Mouse (Mus musculus) stomach, embryonic 16.5 days (tissue): Measurements from ENCODE around the gene Mymx. TPM values are rescaled to one million over a fixed set of nuclear protein-coding genes. Genes with fewer than 3 reads are reported as not detected.
A peak's percentile ranks its signal among the peaks of the same experiment; 100 is the strongest.

Experiments
- ATAC-seq: fragments of 200-750 bp; cut with Nextera tagmentation; 2 replicates; pipeline ENCODE4 v1.8.0; 2017; ENCODE audit warnings: moderate number of reproducible peaks, moderate TSS enrichment; ENCODE audit not compliant: insufficient read depth, low FRiP score
- H3K27ac ChIP-seq: fragments of 300-500 bp; sonication (generic); 2 replicates; pipeline ENCODE4 v1.5.1; 2014; ENCODE audit warnings: low read length
- H3K27me3 ChIP-seq: fragments of 300-500 bp; sonication (generic); 2 replicates; pipeline ENCODE4 v1.6.1; 2014; ENCODE audit warnings: low read length, control low read depth, mixed read lengths; ENCODE audit not compliant: control insufficient read depth, insufficient read depth
- H3K36me3 ChIP-seq: fragments of 300-500 bp; sonication (generic); 2 replicates; pipeline ENCODE4 v1.6.1; 2014; ENCODE audit warnings: low read length; ENCODE audit not compliant: control insufficient read depth, insufficient read depth
- H3K4me1 ChIP-seq: fragments of 300-500 bp; sonication (generic); 2 replicates; pipeline ENCODE4 v1.6.1; 2014; ENCODE audit warnings: low read length, control low read depth, mixed read lengths; ENCODE audit not compliant: control insufficient read depth, insufficient read depth
- H3K4me2 ChIP-seq: fragments of 300-500 bp; sonication (generic); 2 replicates; pipeline ENCODE4 v1.6.1; 2014; ENCODE audit warnings: low read depth, low read length, mixed read lengths
- H3K4me3 ChIP-seq: fragments of 300-500 bp; sonication (generic); replicated peaks from 2 replicates; pipeline ENCODE4 v1.5.1; 2014; ENCODE audit warnings: mild to moderate bottlenecking, low read length
- H3K9ac ChIP-seq: fragments of 300-500 bp; sonication (generic); 2 replicates; pipeline ENCODE4 v1.6.1; 2014; ENCODE audit warnings: low read length
- H3K9me3 ChIP-seq: fragments of 300-500 bp; sonication (generic); replicated peaks from 2 replicates; pipeline ENCODE4 v1.6.1; 2016; ENCODE audit warnings: low read length, control low read depth; ENCODE audit not compliant: control insufficient read depth
- WGBS: fragments of 180-500 bp; shearing (Covaris S2); extraction: QIAGEN DNeasy Blood & Tissue Kit; methylation state at CpG from one replicate; pipeline ENCODE4 v1.1.7; 2014; 5-methylcytosine and 5-hydroxymethylcytosine counted together
- polyA plus RNA-seq: library from polyadenylated mRNA; unstranded; fragments of >200 nt; fragmentation: Nextera tagmentation; extraction: Ambion mirVana; gene quantifications from 2 replicates; pipeline ENCODE4 v1.2.1, GENCODE M21; 2015

The Mymx gene
- polyA plus RNA-seq, 1 experiment from 2014 or later, result 3.5 TPM

- Histone ChIP-seq H3K9ac (peak overlapping the region; percentile 71), H3K4me1 (peaks cover 62% of the 10 kb centered on the region), H3K4me3 (peak overlapping the region; percentile 54), H3K27me3 (no peaks in the 10 kb centered on the region), H3K27ac (no peak overlapping the region), H3K36me3 (no peaks in the 10 kb centered on the region), H3K9me3 (no peaks in the 10 kb centered on the region), H3K4me2 (peak overlapping the region; percentile 85)
- WGBS, result 45% methylated on average over 8 of the region's 8 CpGs
- no peak for ATAC-seq
Measured at GRCm38 (mm10) chr17:45594195-45594594, 7.7 kb downstream of the Mymx start.

DNA sequence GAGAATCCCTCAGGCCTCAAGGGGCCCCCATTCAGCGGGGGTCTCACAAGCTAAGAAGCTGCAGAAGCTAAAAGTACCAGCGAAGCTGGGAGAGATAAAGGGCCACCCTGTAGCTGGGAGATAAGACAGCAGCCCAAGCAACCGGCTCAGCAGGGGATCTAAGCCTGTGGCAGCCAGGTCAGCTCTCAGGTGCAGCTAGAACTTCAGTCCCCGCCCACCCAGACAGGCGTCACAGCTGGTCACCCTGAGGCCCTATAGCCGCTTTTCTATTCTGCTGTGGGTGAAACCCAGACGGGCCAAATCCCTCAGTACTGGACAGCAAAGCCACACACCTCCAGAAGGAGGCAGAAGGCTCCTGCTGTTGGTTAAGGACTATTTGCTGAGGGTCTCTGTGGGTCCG lies 8.4 kb downstream of the Mymx start:
- Histone ChIP-seq H3K4me3 (0 out of 2 replicates have a peak overlapping the region, but pooled peaks have one; percentile 0), H3K9ac (peak overlapping the region; percentile 63)
- WGBS, result 35% methylated on average over 8 of the region's 8 CpGs

DNA sequence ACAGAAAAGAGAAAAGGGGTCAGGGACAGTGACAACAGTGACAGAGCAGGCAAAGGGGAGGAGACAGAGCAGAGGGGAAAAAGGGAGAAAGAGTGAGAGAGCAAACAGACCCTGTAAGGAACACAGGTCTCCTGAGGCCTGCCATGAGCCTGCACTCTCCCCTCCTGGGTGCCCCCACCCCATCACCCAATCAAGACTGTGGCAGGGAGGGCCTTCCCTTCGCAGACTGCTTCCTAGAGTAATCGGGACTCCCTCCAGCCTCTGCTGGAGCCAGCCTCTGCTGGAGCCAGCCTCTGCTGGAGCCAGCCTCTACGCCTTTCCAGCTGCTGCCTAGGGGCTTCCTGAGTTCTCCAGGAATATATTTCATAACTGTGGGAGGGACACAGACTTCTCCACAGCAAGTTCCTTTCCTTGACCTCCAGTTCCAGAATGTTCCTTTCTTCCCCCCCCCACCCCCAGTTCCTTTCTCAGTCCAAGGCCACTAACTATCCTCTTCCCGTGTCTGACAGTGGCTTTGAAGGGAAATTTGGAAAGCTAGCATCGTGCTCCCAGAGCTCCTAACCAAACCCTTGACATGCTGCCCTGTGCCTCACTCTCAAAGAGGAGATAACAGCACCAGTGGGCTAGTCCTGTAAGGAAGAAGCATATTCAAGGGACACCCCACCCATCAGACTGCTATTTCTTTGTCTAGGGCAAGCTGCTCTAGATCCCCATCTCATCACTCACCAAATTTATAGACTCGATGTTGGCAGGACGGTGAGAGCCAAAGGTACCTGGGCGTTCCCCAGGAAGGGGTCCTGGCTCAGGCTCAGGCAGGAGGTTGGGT lies 9.1 kb downstream of the Mymx start:
- ATAC-seq, result no peak
- peak overlapping the region; percentile 63 for H3K9ac ChIP-seq
- no peaks in the 10 kb centered on the region for H3K27me3 ChIP-seq
- peak overlapping the region; percentile 73 for H3K27ac ChIP-seq
- H3K9me3 ChIP-seq, result no peaks in the 10 kb centered on the region
- peaks cover 50% of the 10 kb centered on the region for H3K4me1 ChIP-seq
- peak overlapping the region; percentile 12; the same call in 1 of the 2 replicates for H3K4me3 ChIP-seq
- H3K4me2 ChIP-seq, result peak overlapping the region; percentile 85
- WGBS, result 46% methylated on average over 8 of the region's 8 CpGs
- no peaks in the 10 kb centered on the region for H3K36me3 ChIP-seq

More for the DNA sequence above, 8.4 kb downstream of the Mymx start:
- Histone ChIP-seq H3K9me3 (no peaks in the 10 kb centered on the region), H3K4me1 (peaks cover 56% of the 10 kb centered on the region), H3K27me3 (no peaks in the 10 kb centered on the region), H3K36me3 (no peaks in the 10 kb centered on the region), H3K4me2 (peak overlapping the region; percentile 85), H3K27ac (no peak overlapping the region)
- ATAC-seq, result no peak

GRCm38 (mm10) chr17:45591701-45592605 lies 9.9 kb downstream of the Mymx start:
- Histone ChIP-seq H3K9ac (peak overlapping the region; percentile 63), H3K9me3 (no peaks in the 10 kb centered on the region), H3K4me2 (peak overlapping the region; percentile 37), H3K4me1 (peaks cover 47% of the 10 kb centered on the region), H3K27me3 (no peaks in the 10 kb centered on the region), H3K27ac (peak overlapping the region; percentile 73; the same call in 1 of the 2 replicates), H3K4me3 (peak overlapping the region; percentile 12; the same call in 1 of the 2 replicates), H3K36me3 (peaks cover 4% of the 10 kb centered on the region; the same call in 1 of the 2 replicates)
- ATAC-seq, result no peak; the same call in 1 of the 2 replicates
- 50% methylated on average over 16 of the region's 16 CpGs for WGBS

GRCm38 (mm10) chr17:45590410-45590809 lies 11.5 kb downstream of the Mymx start:
- H3K4me1 ChIP-seq, result peaks cover 44% of the 10 kb centered on the region
- H3K9ac ChIP-seq, result no peak overlapping the region
- peaks cover 7% of the 10 kb centered on the region; the same call in 1 of the 2 replicates for H3K36me3 ChIP-seq
- no peaks in the 10 kb centered on the region for H3K27me3 ChIP-seq
- 78% methylated on average over 6 of the region's 6 CpGs for WGBS
- no peak overlapping the region for H3K4me3 ChIP-seq
- no peak for ATAC-seq
- H3K4me2 ChIP-seq, result no peak overlapping the region
- no peak overlapping the region for H3K27ac ChIP-seq
- no peaks in the 10 kb centered on the region for H3K9me3 ChIP-seq

DNA sequence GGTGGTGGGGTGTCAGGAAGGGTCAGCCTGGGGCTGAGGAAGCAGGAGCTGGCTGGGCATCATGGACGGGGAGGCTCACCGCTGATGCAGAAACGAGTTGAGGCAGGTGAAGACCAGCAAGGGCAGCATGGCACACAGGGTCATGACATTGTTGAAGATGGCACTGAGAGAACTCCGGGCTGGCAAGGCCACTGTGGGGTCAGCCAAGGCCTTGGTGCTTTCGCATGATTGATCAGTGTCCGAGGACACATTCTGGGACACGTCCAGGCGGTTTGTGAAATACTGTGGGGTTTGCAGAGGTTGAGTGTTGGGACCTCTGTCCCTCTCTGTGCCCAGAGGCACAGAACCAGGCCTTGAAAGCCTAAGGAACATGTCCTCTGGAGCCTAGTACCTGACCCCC lies 12.1 kb downstream of the Mymx start:
- H3K27ac ChIP-seq, result no peak overlapping the region
- no peak for ATAC-seq
- H3K4me2 ChIP-seq, result no peak overlapping the region
- no peaks in the 10 kb centered on the region for H3K27me3 ChIP-seq
- H3K9me3 ChIP-seq, result no peaks in the 10 kb centered on the region
- no peak overlapping the region for H3K9ac ChIP-seq
- H3K4me3 ChIP-seq, result no peak overlapping the region
- H3K4me1 ChIP-seq, result peaks cover 48% of the 10 kb centered on the region
- WGBS, result 92% methylated on average over 8 of the region's 8 CpGs
- peaks cover 7% of the 10 kb centered on the region; the same call in 1 of the 2 replicates for H3K36me3 ChIP-seq

DNA sequence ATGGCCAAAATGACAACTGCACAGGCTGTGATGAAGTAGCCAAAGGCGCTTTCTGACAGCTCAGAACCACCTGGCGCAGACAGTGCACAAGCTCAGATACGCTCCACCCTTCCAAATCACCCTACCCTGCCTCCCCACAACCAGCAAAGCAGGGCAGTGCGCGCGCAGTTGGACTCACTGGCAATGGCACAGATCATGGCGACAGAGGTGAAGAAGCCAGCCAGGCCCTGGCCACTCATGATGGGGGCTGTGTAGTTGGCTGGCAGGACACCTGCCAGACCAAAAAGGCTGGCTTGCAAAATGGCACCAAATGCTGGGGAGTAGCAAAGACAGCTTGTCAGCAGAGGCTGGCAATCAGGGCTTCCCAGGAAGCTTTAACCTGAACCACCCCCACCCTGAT lies 12.7 kb downstream of the Mymx start:
- Histone ChIP-seq H3K27ac (no peak overlapping the region), H3K4me1 (peaks cover 48% of the 10 kb centered on the region), H3K9me3 (no peaks in the 10 kb centered on the region), H3K4me3 (no peak overlapping the region), H3K4me2 (no peak overlapping the region), H3K9ac (no peak overlapping the region), H3K36me3 (peaks cover 7% of the 10 kb centered on the region; the same call in 1 of the 2 replicates), H3K27me3 (no peaks in the 10 kb centered on the region)
- WGBS, result 96% methylated on average over 7 of the region's 7 CpGs
- no peak for ATAC-seq

DNA sequence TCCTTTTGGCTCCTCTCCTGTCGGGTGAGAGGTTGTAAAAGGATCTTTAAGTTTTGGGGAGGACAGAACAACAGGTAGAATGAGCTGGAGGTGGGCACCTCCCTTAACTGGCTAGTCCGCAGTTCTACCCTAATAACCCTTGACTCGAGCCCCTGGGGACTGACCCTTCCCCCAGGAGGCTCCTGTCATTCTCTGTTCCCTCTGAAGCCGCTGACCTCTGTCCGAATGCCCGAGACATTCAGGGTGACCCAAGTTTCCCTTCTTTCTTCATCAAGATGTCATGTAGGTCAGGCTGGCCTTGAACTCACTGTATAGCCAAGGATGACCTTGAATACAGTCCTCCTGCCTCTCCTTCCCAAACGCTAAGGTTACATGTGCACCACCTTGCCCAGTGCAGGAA lies 13.5 kb downstream of the Mymx start:
- 94% methylated on average over 7 of the region's 7 CpGs for WGBS
- no peak for ATAC-seq

More for the DNA sequence above, 13.5 kb downstream of the Mymx start:
- Histone ChIP-seq H3K27me3 (no peaks in the 10 kb centered on the region), H3K27ac (no peak overlapping the region), H3K4me1 (peaks cover 43% of the 10 kb centered on the region), H3K9ac (no peak overlapping the region), H3K36me3 (peaks cover 7% of the 10 kb centered on the region; the same call in 1 of the 2 replicates), H3K4me3 (no peak overlapping the region), H3K9me3 (no peaks in the 10 kb centered on the region), H3K4me2 (no peak overlapping the region)
